Mouse (Mus musculus) adrenal gland, adult 10 weeks (tissue): ENCODE measurements around the gene Prl3a1. TPM values are rescaled to one million over a fixed set of nuclear protein-coding genes. Genes with fewer than 3 reads are reported as not detected.

Experiments
- polyA plus RNA-seq: library from polyadenylated mRNA; stranded (reverse); fragments of 350-450 nt; fragmentation: Illumina TruSeq; extraction: RNeasy Lipid Tissue Mini Kit (QIAGEN cat#74804); gene quantifications from one replicate; pipeline ENCODE4 v1.2.3, GENCODE M21; 2014; ENCODE audit warnings: low read depth, low replicate concordance

Gene Prl3a1
- polyA plus RNA-seq, result not detected

DNA sequence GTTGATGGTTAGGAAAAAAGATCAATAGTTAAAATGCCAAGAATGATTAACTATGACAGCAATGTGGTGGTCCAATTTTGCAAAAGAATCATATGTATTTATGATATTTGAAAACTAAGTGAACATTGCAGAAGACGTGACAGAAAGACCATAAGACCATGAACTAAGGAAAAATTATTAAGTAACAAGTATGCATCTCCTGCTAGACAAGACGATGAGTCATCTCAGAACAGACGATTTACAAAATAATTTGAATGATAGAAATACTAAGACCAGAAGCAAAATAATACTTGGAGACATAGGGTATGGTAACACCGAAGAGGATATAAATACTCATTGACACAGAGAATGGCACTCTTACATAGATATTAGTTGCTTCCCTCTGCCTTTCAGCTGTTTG is at the start of gene Prl3a1:
Gene Prl3a1, plus strand, starts transcription at position 301 of the 400 bp plus-strand sequence.

DNA sequence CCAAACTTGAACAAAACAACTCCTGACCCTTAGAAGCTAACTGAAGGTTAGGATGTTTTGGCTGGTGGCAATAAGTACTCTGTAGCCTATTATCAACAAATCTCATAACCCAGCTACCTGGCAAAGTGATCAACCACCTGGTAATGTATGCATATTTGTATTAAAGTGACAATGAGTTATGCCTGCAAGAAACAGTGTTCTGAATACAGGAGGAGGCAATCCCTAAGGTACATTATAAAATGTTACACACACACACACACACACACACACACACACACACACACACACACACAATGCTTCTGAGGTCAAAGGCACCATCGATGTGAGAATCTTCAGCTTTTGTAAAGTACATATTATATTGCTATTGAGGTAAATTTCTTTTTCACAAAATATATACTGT is 17.7 kb upstream of the Prl3a1 start, which contains the start of gene Prl3b1:
Gene Prl3b1, plus strand, starts transcription at position 301 of the 400 bp plus-strand sequence.

DNA sequence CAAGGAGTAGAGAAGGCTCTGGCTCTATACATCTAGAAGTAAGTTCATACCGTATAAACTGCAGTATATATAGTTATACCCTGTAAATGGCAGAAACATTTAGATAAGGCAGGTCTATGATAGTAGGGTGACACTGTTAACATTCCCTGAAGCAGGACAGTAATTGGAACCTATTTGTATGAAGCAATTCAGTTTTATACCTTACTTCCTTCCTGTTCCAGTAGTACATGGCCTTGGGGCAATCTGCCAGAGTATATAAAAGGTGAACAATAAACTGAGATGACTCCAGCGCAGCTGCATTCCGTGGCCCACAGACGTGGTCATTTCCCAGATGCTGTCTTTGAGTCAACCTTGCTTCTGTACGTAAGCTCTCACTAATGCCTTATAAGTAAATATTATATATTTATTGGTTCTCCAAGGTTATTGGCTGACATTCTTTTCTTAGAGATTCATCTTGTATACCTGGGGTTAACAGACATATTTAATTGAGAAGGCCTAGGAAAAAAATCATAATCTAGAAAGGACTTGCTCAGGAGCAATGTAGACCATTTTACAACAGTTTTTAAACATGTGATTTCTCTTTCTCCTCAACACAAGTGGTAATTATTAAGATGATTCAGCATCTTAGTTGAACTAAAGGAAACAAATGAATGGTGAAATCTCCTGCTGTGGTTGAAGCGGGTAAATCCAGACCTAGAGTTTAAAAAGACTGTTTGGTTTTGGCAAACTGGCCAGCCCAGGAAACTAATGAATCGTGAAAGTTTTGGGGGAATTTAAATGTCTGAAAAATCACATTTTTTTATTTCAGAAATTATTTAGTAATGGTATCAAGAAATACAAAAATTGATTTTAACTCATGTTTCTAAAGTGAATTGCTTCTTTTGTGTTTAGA is 53.3 kb downstream of the Prl3a1 start, which contains the start of gene Prl6a1:
Gene Prl6a1, plus strand, starts transcription at position 294 of the 892 bp plus-strand sequence.

Other genes with a start within 250 kb of the Prl3a1 start
- gene Prl, start 201.9 kb upstream of the Prl3a1 start, polyA plus RNA-seq, result not detected
- not detected for gene Prl3d1, start 165.2 kb upstream of the Prl3a1 start, polyA plus RNA-seq
- gene Prl3d2, start 137.7 kb upstream of the Prl3a1 start, polyA plus RNA-seq, result not detected
- gene Prl3d3, start 102.6 kb upstream of the Prl3a1 start, polyA plus RNA-seq, result not detected
- gene Prl3c1, start 62.8 kb upstream of the Prl3a1 start, polyA plus RNA-seq, result not detected
- not detected for gene Prl3b1, start 17.6 kb upstream of the Prl3a1 start, polyA plus RNA-seq
- not detected for gene Prl6a1, start 53.2 kb downstream of the Prl3a1 start, polyA plus RNA-seq
- 43.7 TPM for gene Prl8a2, start 86.2 kb downstream of the Prl3a1 start, polyA plus RNA-seq
- not detected for gene Prl2b1, start 131.4 kb downstream of the Prl3a1 start, polyA plus RNA-seq
- gene Prl8a6, start 179.3 kb downstream of the Prl3a1 start, polyA plus RNA-seq, result not detected